Mouse (Mus musculus): ENCODE results near the gene Il1rl1. TPM values are rescaled to one million over a fixed set of nuclear protein-coding genes. Genes with fewer than 3 reads are reported as not detected.
A peak's percentile ranks its signal among the peaks of the same experiment; 100 is the strongest.

The Il1rl1 gene
- total RNA-seq (2014; rRNA removed; ENCODE audit: low replicate concordance) (0.15 and 1.6 TPM in 2 replicates), polyA plus RNA-seq (2015; fragmentation: Nextera tagmentation; extraction: Ambion mirVana) (0.29 TPM in 2 replicates)

- no peaks in the 10 kb centered on the region for H3K4me1 ChIP-seq (ENCODE audit: control insufficient read depth, insufficient read depth)
- no peak within 1 kb of the TSS for H3K4me2 ChIP-seq (ENCODE audit: low read depth, low read length)
- no peaks in the 10 kb centered on the region for H3K36me3 ChIP-seq (replicated peaks; ENCODE audit: control insufficient read depth, insufficient read depth, low read length)
- H3K4me3 ChIP-seq (ENCODE audit: low read depth, low read length) = no peak within 1 kb of the TSS
- H3K27me3 ChIP-seq (ENCODE audit: control insufficient read depth, insufficient read depth, low read length) = no peaks in the 10 kb centered on the region
- no peak for TF ChIP-seq CTCF (IDR thresholded peaks at IDR 0.05; ENCODE audit: low read depth)
- TF ChIP-seq EP300 (IDR thresholded peaks at IDR 0.05; ENCODE audit: low read depth) = no peak
- 59% methylated on average over 5 of the region's 5 CpGs for WGBS
- H3K9ac ChIP-seq (replicated peaks; ENCODE audit: low read depth, low read length) = no peak within 1 kb of the TSS
- no peaks in the 10 kb centered on the region for H3K9me3 ChIP-seq (replicated peaks; ENCODE audit: control insufficient read depth, low read length)
- DNase-seq (ENCODE audit: low spot score) (no peak), ATAC-seq (ENCODE audit: insufficient read depth, low read depth) (no peak)
- H3K27ac ChIP-seq (ENCODE audit: low read depth) = no peak within 1 kb of the TSS
Measured at GRCm38 (mm10) chr1:40428910-40429675, at the start of gene Il1rl1. Gene Il1rl1, plus strand, starts transcription at chr1:40429570.

DNA sequence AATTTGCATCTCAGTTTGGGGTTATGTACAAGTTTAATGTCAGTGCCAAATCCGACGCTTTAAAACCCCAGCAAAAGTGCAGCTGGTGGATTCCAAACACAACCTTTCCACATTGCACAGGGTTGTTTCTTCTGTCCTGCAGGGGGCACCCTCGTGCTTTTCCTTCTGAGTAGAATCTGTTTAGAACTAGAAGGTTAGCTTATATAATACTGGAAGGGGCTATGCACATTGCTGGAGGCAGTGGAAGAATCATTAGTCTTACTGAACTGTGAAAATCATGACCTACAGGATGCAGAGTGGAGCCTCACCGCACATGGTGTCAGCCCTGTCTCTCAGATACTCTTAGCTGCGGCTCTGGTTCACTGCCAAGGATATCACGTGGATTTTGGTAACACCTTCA is 49.3 kb upstream of the Il1rl1 start:
- no peak for ATAC-seq (ENCODE audit: insufficient read depth, low read depth)

DNA sequence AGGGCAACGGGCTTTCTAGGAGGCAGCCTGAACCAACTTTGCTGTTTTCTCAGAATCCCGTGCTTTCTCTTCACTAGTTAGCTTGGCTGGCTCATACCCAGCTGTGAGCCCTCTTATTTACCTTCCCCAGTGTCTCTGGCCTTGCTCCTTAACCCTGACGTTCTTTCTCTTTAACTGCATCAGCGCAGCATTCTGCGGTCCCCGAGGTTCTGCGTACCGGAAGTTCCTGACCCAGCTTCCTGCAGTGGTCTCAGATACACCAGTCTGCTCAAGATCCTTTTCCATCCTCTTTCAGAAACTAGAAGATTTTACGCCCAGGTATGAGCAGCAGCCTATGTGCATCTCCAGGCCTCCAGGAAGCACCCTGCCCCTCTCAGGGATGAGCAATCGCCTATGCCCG is 48.4 kb upstream of the Il1rl1 start:
- Histone ChIP-seq H3K36me3 (replicated peaks; ENCODE audit: control insufficient read depth, insufficient read depth, low read length) (no peaks in the 10 kb centered on the region), H3K4me3 (ENCODE audit: low read depth, low read length) (no peak overlapping the region), H3K4me1 (ENCODE audit: control insufficient read depth, insufficient read depth) (no peaks in the 10 kb centered on the region), H3K9ac (replicated peaks; ENCODE audit: low read depth, low read length) (no peak overlapping the region), H3K9me3 (replicated peaks; ENCODE audit: control insufficient read depth, low read length) (no peaks in the 10 kb centered on the region), H3K27me3 (ENCODE audit: control insufficient read depth, insufficient read depth, low read length) (no peaks in the 10 kb centered on the region), H3K27ac (ENCODE audit: low read depth) (no peak overlapping the region), H3K4me2 (ENCODE audit: low read depth, low read length) (no peak overlapping the region)
- no peak for ATAC-seq (ENCODE audit: insufficient read depth, low read depth)
- no peak for DNase-seq (ENCODE audit: low spot score)
- WGBS = 72% methylated on average over 11 of the region's 11 CpGs
- TF ChIP-seq CTCF (IDR thresholded peaks at IDR 0.05; ENCODE audit: low read depth) (no peak), EP300 (IDR thresholded peaks at IDR 0.05; ENCODE audit: low read depth) (no peak)

More for the DNA sequence above, 49.3 kb upstream of the Il1rl1 start:
- TF ChIP-seq CTCF (IDR thresholded peaks at IDR 0.05; ENCODE audit: low read depth) (peak; percentile 62), EP300 (IDR thresholded peaks at IDR 0.05; ENCODE audit: low read depth) (no peak)
- no peak overlapping the region for H3K4me3 ChIP-seq (ENCODE audit: low read depth, low read length)
- H3K36me3 ChIP-seq (replicated peaks; ENCODE audit: control insufficient read depth, insufficient read depth, low read length) = no peaks in the 10 kb centered on the region
- H3K9ac ChIP-seq (replicated peaks; ENCODE audit: low read depth, low read length) = no peak overlapping the region
- no peaks in the 10 kb centered on the region for H3K9me3 ChIP-seq (replicated peaks; ENCODE audit: control insufficient read depth, low read length)
- H3K27me3 ChIP-seq (ENCODE audit: control insufficient read depth, insufficient read depth, low read length) = no peaks in the 10 kb centered on the region
- no peak overlapping the region for H3K4me2 ChIP-seq (ENCODE audit: low read depth, low read length)
- no peaks in the 10 kb centered on the region for H3K4me1 ChIP-seq (ENCODE audit: control insufficient read depth, insufficient read depth)
- DNase-seq (ENCODE audit: low spot score) = peak; percentile 37
- WGBS = 40% methylated on average over 6 of the region's 6 CpGs
- H3K27ac ChIP-seq (ENCODE audit: low read depth) = no peak overlapping the region

- H3K9me3 ChIP-seq (replicated peaks; ENCODE audit: control insufficient read depth, low read length) = peaks cover 1% of the 10 kb centered on the region; the same call in 1 of the 2 replicates
- 84% methylated on average over 5 of the region's 5 CpGs for WGBS
- H3K36me3 ChIP-seq (replicated peaks; ENCODE audit: control insufficient read depth, insufficient read depth, low read length) = no peaks in the 10 kb centered on the region
- no peaks in the 10 kb centered on the region for H3K4me1 ChIP-seq (ENCODE audit: control insufficient read depth, insufficient read depth)
- no peaks in the 10 kb centered on the region for H3K27me3 ChIP-seq (ENCODE audit: control insufficient read depth, insufficient read depth, low read length)
- no peak for DNase-seq (ENCODE audit: low spot score)
- no peak overlapping the region for H3K9ac ChIP-seq (replicated peaks; ENCODE audit: low read depth, low read length)
- no peak overlapping the region for H3K27ac ChIP-seq (ENCODE audit: low read depth)
- no peak overlapping the region for H3K4me2 ChIP-seq (ENCODE audit: low read depth, low read length)
- no peak overlapping the region for H3K4me3 ChIP-seq (ENCODE audit: low read depth, low read length)
- ATAC-seq (ENCODE audit: insufficient read depth, low read depth) = no peak
- TF ChIP-seq CTCF (IDR thresholded peaks at IDR 0.05; ENCODE audit: low read depth) (no peak), EP300 (IDR thresholded peaks at IDR 0.05; ENCODE audit: low read depth) (no peak)
Measured at GRCm38 (mm10) chr1:40382841-40383240, 46.5 kb upstream of the Il1rl1 start.

DNA sequence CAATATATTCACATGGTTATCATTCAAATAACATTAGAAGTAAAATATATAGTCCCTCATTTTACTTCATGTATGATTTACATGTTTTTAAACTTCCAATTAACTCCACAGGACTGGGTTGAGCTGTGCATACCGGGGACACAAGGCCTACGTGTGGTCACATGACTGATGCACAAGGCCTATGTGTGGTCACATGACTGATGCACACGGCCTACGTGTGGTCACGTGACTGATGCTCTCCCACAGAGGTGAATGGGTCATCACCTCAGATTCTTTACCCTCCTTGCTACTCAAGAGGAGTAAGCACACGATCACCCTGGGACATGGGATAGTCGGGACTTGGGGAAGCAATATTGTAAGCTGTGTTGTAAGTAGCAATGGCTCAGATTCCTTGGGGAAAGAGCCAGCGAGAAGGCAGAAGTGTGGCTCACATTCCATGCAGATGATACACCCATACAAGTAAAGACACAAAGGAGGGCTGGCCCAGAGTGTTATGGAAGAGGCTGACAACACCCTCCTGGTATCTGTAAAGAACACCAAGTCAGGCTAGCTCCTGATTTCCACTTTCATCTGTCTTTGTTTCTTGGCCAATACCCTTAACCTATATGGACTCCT is 44.3 kb upstream of the Il1rl1 start:
- Histone ChIP-seq H3K4me2 (ENCODE audit: low read depth, low read length) (no peak overlapping the region), H3K36me3 (replicated peaks; ENCODE audit: control insufficient read depth, insufficient read depth, low read length) (no peaks in the 10 kb centered on the region), H3K9me3 (replicated peaks; ENCODE audit: control insufficient read depth, low read length) (peaks cover 5% of the 10 kb centered on the region; the same call in 1 of the 2 replicates), H3K4me1 (ENCODE audit: control insufficient read depth, insufficient read depth) (no peaks in the 10 kb centered on the region), H3K27me3 (ENCODE audit: control insufficient read depth, insufficient read depth, low read length) (no peaks in the 10 kb centered on the region), H3K9ac (replicated peaks; ENCODE audit: low read depth, low read length) (no peak overlapping the region), H3K4me3 (ENCODE audit: low read depth, low read length) (no peak overlapping the region), H3K27ac (ENCODE audit: low read depth) (no peak overlapping the region)
- ATAC-seq (ENCODE audit: insufficient read depth, low read depth) (no peak), DNase-seq (ENCODE audit: low spot score) (no peak)
- 86% methylated on average over 8 of the region's 8 CpGs for WGBS
- TF ChIP-seq CTCF (IDR thresholded peaks at IDR 0.05; ENCODE audit: low read depth) = no peak
- TF ChIP-seq EP300 (IDR thresholded peaks at IDR 0.05; ENCODE audit: low read depth) = no peak
